Mouse (Mus musculus) brain, adult 2 months (tissue): Measurements from ENCODE around the gene Mprip.
A peak's percentile ranks its signal among the peaks of the same experiment; 100 is the strongest.
"Not testable (repeated sequence)": the region's sequence is repeated elsewhere in the genome, so short reads cannot be mapped to it uniquely, and the experiment has no call there.

Experiments used
- DNase-seq: peaks from one replicate; pipeline ENCODE4 v3.0.0; 2011; ENCODE audit warnings: low read depth, low spot score

Gene Mprip

GRCm38 (mm10) chr11:59653547-59653946 lies 7.6 kb upstream of the Mprip start:
- no peak for DNase-seq

- DNase-seq, result no peak
Observed at GRCm38 (mm10) chr11:59655337-59655736, 5.8 kb upstream of the Mprip start.

GRCm38 (mm10) chr11:59656016-59656415 lies 5.1 kb upstream of the Mprip start:
- no peak for DNase-seq

DNA sequence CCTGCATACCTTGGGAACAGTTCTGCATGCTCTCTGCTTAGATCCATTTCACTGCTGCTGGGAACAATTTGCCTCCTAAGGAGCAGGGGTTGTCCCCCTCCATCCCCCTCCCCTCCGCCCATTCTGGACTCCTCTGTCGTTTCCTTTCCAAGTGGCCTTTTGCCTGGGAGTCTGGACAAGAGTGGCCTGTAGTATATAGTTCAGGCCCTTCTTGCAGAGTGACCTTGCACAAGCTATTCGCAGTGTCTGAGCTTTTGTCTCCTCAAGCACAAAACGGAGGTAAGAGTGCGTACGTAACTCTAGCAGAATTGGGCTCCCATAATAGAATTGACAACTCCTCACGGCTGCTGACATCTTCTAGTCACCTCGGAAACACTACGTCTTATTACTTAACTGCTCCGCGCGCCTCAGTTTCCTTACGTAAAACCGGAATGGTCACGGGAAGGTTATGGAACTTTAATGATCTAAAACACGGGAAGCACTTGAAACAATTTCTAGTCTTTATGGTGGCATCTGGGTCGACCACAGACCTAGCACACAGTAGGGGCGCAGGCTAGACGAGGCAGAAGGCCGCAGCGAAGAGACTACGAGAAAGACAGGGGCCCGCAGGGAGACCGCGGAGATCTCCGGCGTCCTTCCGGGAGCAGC lies 620 bp downstream of the Mprip start:
- DNase-seq, result peak; percentile 40

GRCm38 (mm10) chr11:59662249-59662788 lies 1.2 kb downstream of the Mprip start:
- DNase-seq, result peak; percentile 99

- peak; percentile 52 for DNase-seq
Observed at GRCm38 (mm10) chr11:59662877-59663775, 2.0 kb downstream of the Mprip start.

- DNase-seq, result no peak
Observed at GRCm38 (mm10) chr11:59663776-59664320, 2.7 kb downstream of the Mprip start.

DNA sequence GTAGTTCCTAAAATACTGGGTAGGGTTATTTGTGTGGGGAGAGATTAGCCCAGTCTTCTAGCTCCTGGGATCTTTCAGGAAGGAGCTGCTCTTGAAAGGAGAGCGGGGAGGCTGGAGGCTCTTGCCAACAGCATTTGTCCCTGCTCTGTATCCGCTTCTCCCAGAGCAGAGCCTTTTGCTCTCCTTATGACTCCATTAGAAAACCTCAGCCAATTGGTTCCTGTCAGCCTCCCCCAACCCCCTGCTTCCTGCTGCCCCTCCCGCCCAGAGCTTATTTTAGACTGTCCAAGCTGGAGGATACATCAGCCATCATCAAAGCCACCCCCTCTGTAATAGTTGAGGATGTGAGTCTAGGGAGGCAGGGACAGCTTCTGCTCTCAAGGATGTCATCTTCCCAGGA lies 3.7 kb downstream of the Mprip start:
- peak; percentile 90 for DNase-seq

- no peak for DNase-seq
Observed at GRCm38 (mm10) chr11:59671049-59671693, 10.1 kb downstream of the Mprip start.

DNA sequence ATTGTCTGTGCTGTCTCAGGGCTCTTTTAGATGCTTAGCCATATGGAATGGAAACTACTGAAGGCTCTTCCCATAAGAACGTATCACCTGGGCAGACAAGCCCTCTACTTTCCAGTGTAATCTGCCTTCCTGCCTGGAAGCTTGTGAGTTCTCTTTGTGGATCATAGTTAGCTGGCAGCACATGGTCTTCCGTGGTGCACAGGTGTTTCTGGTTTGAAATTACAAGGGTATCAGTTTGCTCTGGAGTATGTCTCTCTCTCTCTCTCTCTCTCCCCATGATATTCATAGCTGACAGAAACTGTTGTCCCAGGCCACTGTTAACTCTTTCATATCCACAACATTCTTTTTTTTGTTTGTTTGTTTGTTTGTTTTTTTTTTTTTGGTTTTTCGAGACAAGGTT lies 12.9 kb downstream of the Mprip start:
- DNase-seq, result peak; percentile 22

GRCm38 (mm10) chr11:59674746-59675145 lies 13.6 kb downstream of the Mprip start:
- DNase-seq, result not testable (repeated sequence)

- DNase-seq, result no peak
Observed at GRCm38 (mm10) chr11:59677767-59678166, 16.7 kb downstream of the Mprip start.

DNA sequence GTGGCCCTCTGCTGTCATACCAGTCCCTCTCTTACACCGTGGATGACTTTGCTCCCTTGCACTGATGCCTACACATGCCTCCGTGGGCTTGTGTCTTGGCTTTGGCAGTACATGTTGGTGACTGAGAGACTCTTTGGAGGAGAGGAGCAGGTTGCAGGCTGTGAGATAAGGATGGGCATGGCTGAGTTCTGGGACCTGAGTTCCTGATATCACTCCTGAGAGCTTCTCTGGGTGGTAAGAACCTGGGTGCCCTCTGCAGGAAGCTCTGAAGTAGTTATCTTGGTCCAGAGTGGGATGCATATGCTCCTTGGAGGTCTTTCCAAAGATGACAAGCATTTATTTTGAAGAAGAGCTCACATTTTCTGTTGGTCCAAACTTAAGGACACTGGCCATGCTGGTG lies 17.6 kb downstream of the Mprip start:
- no peak for DNase-seq

- DNase-seq, result no peak
Observed at GRCm38 (mm10) chr11:59680111-59680510, 19.0 kb downstream of the Mprip start.

DNA sequence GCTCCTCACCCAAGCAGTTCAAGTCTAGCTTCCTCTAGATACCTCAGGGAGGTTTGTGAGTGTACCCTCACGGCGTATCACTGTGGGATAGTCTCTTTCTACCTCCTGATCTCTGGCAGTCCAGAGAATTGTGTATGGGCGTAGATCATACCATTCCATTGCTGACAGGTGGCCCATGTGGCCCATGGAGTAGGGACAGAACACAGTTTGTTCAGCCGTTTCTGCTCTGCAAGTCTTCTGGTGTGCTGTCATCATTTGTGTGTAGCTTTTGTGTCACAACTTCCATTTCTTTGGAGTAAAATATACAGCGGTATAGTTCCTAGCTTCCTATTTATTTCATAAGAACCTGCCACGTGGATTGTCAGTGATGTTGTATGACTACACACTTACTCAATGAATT lies 23.9 kb downstream of the Mprip start:
- no peak for DNase-seq

GRCm38 (mm10) chr11:59694533-59694932 lies 33.4 kb downstream of the Mprip start:
- DNase-seq, result peak; percentile 87

DNA sequence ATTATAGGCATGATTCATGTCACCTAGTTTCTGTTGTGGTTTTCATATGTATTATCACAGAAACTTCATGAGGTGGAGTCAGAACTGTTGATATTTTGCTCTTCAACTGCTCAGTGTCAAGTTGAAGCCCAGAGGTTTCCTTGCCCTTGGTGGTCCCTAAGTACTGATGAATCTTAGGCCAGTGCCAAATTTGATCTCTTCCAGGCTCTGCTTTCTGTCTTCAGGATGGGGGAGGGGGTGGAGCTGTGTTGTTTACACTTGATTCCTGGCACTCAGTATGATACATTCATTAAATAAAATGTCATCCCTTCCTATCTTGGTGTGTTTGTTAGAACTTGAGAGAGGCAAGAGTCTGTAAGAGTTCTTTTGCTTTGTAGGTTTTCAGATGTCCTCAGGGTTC lies 34.4 kb downstream of the Mprip start:
- no peak for DNase-seq

GRCm38 (mm10) chr11:59697572-59697971 lies 36.5 kb downstream of the Mprip start:
- peak; percentile 73 for DNase-seq

GRCm38 (mm10) chr11:59700787-59701186 lies 39.7 kb downstream of the Mprip start:
- DNase-seq, result peak; percentile 35

- DNase-seq, result peak; percentile 40
Observed at GRCm38 (mm10) chr11:59705113-59705512, 44.0 kb downstream of the Mprip start.

- peak; percentile 74 for DNase-seq
Observed at GRCm38 (mm10) chr11:59707481-59707880, 46.4 kb downstream of the Mprip start.
